Mouse (Mus musculus) ovary, adult 18-20 months (tissue): ENCODE results near the gene Otub2.
"Not testable (repeated sequence)": the region's sequence is repeated elsewhere in the genome, so short reads cannot be mapped to it uniquely, and the experiment has no call there.

Experiments used
- DNase-seq: peaks from one replicate; pipeline ENCODE4 v3.0.0; 2022; ENCODE audit warnings: low spot score, mixed read lengths

Otub2 gene

GRCm38 (mm10) chr12:103443524-103443923, 55.0 kb downstream of the Otub2 start, which contains the start of gene Ifi27l2a:
Ifi27l2a (minus strand) TSS chr12:103443680.
- no peak for DNase-seq

GRCm38 (mm10) chr12:103444261-103444660, 55.8 kb downstream of the Otub2 start:
- not testable (repeated sequence) for DNase-seq

- no peak for DNase-seq
These were observed 56.6 kb downstream of the Otub2 start for GRCm38 (mm10) chr12:103445060-103445459.

- no peak for DNase-seq
These were observed 64.9 kb downstream of the Otub2 start for GRCm38 (mm10) chr12:103453361-103453760.
